Mouse (Mus musculus) megakaryocyte, adult 5-6 weeks (primary cell): ENCODE measurements around the gene Zbtb3. TPM values are rescaled to one million over a fixed set of nuclear protein-coding genes. Genes with fewer than 3 reads are reported as not detected.
"Not testable (repeated sequence)": the region's sequence is repeated elsewhere in the genome, so short reads cannot be mapped to it uniquely, and the experiment has no call there.

Experiments used
- ATAC-seq: 2 replicates; pipeline ENCODE4 v1.8.0; 2016; ENCODE audit warnings: mild to moderate bottlenecking, inconsistent platforms; ENCODE audit not compliant: poor library complexity, severe bottlenecking
- total RNA-seq, 2 experiments: library from RNA; stranded (forward) in 1 of 2; stranded (reverse) in 1 of 2; fragments of 153-499, 151-499 nt in 1 of 2; fragments of 221-1000, 200-1000 nt in 1 of 2; gene quantifications; 2 replicates each; pipeline versions ENCODE4 v1.2.3 to v1.2.4; 2015 to 2017

The Zbtb3 gene
- total RNA-seq, 2 experiments from 2014 or later = 2.3 to 2.5 TPM

DNA sequence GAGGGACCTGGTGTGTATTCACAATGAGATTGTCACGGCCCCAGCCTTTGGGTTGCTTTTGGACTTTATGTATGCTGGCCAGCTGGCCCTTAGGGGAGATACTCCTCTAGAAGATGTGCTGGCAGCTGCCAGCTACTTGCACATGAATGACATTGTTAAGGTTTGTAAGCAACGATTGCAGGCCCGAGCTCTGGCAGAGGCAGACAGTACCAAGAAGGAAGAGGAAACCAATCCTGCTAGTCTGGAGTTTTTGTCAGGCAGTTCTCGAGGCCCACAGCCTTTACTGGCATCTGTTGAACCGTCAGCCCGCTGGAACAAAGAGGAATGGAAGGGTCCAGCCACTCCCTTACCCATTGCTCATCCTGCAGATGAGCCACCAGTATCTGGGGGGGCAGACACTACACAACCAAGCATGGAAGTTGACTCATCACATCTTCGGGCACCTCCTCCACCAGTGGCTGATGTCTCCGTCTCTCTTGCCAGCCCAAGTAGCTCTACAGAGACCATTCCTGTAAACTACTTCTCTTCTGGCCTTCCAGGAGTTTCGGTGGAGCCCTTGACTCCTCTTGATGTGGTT is 937 bp downstream of the Zbtb3 start:
- ATAC-seq = no peak

DNA sequence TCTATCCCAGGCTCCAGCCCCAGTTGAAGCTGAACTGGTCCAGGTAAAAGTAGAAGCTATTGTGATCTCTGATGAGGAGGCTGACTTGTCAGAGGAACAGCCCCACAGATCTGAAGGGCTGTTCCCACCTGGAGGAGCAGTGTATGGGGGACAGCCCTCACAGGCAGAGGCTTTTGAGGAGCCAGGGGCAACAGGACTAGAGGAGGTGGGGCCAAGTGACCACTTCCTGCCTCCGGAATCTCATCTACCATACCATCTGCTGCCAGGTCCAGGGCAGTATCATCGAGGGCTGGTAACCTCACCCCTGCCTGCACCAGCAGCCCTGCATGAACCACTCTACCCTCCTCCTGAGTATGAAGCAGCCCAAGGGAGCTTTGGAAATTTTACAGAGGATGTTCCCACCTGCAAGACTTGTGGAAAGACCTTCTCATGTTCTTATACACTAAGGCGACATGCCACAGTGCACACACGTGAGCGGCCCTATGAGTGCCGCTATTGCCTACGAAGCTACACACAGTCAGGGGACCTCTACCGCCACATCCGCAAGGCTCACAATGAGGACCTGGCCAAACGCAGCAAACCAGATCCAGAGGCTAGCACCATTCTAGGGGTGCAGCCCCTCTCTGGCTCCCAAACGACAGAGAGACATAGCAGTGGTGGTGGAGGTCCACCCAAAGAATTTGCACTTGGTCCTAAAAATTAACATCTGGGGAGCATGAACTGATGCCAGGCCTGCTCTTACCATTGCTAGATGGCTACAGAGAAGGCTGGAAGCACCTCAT is 1.7 kb downstream of the Zbtb3 start:
- no peak for ATAC-seq

DNA sequence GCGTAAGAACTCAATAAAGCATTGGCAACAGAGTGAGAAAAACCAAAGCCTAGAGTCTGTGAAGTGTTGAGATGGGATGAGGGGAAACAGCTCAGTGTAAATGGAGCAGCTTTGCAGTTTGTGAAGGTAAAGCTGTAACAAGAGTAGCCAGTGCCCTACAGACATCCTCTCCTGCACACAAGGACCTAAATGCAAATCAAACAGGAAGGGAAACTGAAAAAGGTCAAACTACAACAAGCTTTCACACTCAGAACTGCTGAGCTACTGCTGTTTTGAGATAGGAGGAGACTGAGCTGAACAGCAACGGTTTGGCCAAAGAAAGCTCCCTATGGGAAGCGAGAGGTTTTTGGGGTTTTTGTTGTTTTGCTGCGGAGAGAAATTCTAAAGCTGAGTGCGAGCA is 4.5 kb downstream of the Zbtb3 start:
- no peak for ATAC-seq

GRCm38 (mm10) chr19:8815812-8816211 is 13.5 kb downstream of the Zbtb3 start:
- ATAC-seq = no peak

DNA sequence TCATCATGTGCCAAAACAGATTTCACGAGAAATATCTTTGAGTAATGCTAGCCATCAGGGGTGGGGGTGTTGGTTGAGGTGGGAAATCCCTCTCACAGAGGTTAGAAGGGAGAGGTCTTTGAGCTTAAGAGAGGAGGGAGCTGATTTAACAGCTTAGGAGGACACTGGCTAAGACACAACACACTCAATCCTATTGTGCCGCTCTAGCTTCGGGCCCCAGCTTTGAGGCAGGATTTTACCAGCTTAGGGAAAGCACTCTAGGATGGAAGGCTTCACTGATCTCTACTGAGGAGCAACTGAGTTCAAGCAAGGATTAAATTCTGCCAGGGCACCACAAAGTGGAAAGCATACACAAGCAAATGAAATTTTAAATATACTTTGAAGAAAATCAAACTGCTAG is 14.6 kb downstream of the Zbtb3 start:
- no peak for ATAC-seq

- no peak for ATAC-seq
Observed at GRCm38 (mm10) chr19:8818301-8818798, 16.0 kb downstream of the Zbtb3 start.

- ATAC-seq = peak; percentile 74
Observed at GRCm38 (mm10) chr19:8818801-8819595, 16.6 kb downstream of the Zbtb3 start, which contains the start of gene Ttc9c. Gene Ttc9c, minus strand, starts transcription at chr19:8819333.

DNA sequence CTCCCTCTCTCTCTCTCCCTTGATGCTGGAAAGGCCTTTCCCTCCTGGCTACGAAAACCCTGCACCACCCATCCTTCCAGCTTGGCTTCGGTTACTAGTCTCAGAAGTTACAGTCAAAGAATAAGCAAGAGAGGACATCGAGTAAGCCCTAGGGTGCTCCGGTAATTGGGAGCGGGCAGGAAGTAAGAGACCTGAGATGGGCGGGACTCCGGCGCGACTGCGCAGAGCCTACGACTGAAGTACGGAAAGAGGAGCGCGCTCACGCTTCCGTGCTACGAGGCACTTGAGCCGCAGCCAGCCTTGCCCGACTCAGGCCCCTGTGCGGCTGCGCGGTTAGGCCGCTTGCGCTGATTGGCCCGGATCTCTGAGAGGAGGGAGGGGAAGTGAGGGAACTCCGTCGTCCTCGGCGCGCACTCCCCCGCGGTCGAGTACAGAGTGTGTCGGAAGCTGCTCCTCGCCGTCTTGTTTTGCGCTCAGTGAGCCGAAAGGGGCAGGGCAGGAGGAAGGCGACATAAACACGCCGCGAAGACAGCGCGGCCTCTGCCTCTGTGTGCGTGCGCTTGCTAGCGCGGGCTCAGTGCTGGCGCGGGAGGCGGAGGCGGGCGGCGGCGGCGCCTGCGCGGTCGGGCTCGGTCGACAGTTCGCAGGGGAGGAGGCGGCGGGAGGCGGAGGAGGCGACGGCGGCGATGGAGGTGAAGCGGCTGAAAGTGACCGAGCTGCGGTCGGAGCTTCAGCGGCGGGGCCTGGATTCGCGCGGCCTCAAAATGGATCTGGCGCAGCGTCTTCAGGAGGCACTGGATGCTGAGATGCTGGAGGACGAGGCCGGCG is 17.5 kb downstream of the Zbtb3 start, which contains the start of gene Hnrnpul2:
TSS of gene Hnrnpul2 (plus strand) at position 415 of the 828 bp plus-strand sequence.
- ATAC-seq = peak; percentile 84

- ATAC-seq = peak; percentile 5
Observed at GRCm38 (mm10) chr19:8820424-8820956, 18.1 kb downstream of the Zbtb3 start.

DNA sequence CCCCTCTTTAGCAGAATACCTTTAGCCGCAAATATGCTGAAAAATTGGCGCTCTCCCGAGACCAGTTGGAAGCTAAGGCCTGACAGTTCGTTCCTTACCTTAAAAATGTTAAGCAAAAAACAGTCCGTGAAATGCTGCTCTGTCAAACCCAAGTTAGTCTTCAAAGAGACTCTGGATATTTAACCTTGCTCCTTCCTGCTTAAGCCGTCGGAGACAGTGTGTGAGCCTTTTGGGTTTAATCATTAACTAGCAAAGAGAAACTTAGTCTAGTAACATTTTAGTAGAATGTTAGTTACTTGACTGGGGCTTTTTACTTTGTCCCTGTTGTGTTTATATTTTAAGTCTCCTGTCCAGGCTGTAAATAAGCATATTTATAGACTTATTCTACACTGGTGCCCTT is 18.8 kb downstream of the Zbtb3 start:
- ATAC-seq = no peak

DNA sequence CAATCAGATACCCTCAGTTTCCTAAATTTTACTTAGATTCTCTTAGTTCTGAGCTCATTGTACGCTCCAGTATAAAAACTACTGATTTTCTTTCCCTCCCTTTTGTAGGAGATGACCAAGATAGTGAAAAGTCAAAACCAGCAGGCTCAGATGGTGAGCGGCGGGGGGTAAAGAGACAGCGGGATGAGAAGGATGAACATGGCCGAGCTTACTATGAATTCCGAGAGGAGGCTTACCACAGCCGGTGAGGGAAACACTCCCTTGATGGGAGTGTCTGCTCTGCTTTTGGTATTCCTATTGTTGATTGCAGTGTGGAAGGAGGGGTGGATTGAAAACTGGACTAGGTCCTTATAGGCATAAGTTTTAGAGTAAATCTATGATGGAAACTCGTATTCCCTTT is 20.3 kb downstream of the Zbtb3 start:
- no peak for ATAC-seq

DNA sequence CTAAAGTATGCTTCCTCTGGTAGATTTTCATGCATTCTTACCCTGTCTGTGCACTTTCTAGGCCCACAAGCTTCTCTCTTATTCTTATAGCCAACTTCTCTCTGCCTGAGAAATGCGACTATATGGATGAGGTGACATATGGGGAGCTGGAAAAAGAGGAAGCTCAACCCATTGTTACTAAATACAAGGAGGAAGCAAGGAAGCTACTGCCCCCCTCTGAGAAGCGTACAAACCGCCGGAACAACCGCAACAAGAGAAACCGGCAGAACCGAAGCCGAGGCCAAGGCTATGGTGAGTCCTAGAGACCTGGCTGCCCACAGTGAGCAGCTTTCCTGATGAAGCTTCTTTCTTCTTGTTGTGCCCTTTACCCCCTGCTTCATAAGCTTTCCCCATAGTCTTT is 27.3 kb downstream of the Zbtb3 start, which contains the start of gene AC129217.1:
TSS of gene AC129217.1 (plus strand) at position 114 of the 400 bp plus-strand sequence.
- ATAC-seq = peak; percentile 98

DNA sequence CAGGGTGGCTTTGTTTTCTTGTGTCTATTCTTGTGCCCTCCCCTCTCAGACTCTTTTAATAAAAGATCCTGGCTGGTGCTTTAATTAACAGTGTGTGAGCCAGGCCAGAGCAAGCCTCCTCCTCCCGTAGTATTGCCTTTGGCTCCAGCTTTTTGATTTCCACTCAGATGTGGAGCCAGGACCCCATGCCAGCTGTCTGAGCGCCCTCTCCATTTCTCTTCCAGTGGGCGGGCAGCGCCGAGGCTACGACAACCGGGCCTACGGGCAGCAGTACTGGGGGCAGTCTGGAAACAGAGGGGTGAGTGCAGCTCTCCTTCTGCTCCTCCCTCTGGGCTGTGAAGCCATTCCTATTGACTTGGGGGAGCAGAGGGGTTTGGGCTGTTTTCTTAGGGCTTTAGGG is 28.3 kb downstream of the Zbtb3 start:
- no peak for ATAC-seq

- ATAC-seq = no peak
Observed at GRCm38 (mm10) chr19:8831262-8831661, 28.9 kb downstream of the Zbtb3 start.

GRCm38 (mm10) chr19:8832971-8833370 is 30.6 kb downstream of the Zbtb3 start:
- ATAC-seq = no peak

- not testable (repeated sequence) for ATAC-seq
Observed at GRCm38 (mm10) chr19:8836327-8836726, 34.0 kb downstream of the Zbtb3 start.

GRCm38 (mm10) chr19:8837251-8837791 is 35.0 kb downstream of the Zbtb3 start, which contains the start of gene Bscl2:
Gene Bscl2, plus strand, starts transcription at chr19:8837467.
- ATAC-seq = peak; percentile 79

- no peak for ATAC-seq
Observed at GRCm38 (mm10) chr19:8838041-8838730, 35.8 kb downstream of the Zbtb3 start.
